Mouse (Mus musculus): ENCODE measurements around the gene Racgap1. TPM values are rescaled to one million over a fixed set of nuclear protein-coding genes. Genes with fewer than 3 reads are reported as not detected.
A peak's percentile ranks its signal among the peaks of the same experiment; 100 is the strongest.

The Racgap1 gene
- polyA plus RNA-seq, 1 experiment from 2014 or later, result 44.9 TPM

DNA sequence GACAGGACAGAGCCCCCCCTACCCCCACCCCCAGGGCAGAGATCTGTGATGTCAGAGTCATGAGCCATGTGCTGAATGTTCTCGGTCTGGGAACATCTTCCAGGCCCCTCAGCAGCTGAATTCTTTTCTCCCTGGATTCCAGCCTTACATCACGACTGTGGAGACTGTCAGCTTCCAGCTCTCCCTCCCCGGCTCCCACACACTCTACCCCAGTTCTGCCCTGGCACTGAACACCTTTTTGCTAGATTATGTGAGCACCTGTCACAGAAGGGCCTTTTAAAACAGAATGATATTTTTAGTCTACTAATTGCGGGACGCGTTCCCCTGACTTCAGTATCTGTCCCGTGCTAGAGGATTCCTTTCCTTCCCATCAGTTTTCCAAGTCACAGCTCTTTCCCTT, 39.9 kb downstream of the Racgap1 start:
- Histone ChIP-seq H3K27ac (0 out of 2 replicates have a peak overlapping the region, but pooled peaks have one; percentile 0), H3K27me3 (ENCODE audit: control insufficient read depth, insufficient read depth, low read length) (no peaks in the 10 kb centered on the region), H3K4me2 (replicated peaks) (no peak overlapping the region), H3K4me1 (replicated peaks; ENCODE audit: control insufficient read depth, insufficient read depth, low read length) (peaks cover 31% of the 10 kb centered on the region), H3K4me3 (replicated peaks; ENCODE audit: low read length) (no peak overlapping the region), H3K9me3 (ENCODE audit: control insufficient read depth, low read length) (no peaks in the 10 kb centered on the region), H3K9ac (peak overlapping the region; percentile 4; the same call in 1 of the 2 replicates), H3K36me3 (replicated peaks; ENCODE audit: control insufficient read depth, insufficient read depth) (no peaks in the 10 kb centered on the region)
- WGBS, result 61% methylated on average over 7 of the region's 7 CpGs
- DNase-seq (ENCODE audit: low spot score) (no peak), ATAC-seq (ENCODE audit: low FRiP score) (no peak)

DNA sequence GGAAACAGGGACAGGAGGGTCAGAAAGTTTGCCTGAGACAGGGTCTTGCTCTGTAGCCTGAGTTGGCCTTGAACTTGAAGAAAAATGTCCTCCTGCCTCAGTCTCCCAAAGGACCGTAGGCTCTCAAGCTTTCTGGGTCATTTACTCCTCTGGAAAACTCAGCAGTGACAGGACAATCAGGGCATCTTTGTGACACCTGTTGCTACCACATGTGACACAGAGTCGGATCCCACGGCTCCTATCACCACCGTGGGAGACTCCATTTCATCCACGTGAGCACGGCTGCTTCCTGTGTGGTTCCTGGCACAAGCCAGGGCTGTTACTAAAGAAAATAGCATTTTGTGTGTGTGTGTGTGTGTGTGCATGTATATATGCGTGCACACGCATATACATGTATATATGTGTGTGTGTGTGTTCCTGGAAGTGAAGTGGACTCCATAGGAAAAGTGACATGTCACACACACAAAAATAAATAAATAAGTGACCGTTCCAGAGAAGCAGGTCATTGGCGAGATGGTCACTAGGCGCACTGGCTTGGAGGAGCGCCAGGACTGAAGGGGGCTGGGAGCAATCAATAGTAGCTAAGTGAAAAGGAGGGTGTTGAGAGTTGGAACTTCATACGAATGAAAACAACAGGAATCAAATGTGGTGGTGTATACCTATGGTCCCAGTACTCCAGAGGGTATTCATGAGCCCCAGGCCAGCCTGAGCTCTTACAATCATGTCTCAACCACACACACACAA, 42.9 kb downstream of the Racgap1 start:
- DNase-seq (ENCODE audit: low spot score), result no peak
- no peak overlapping the region for H3K9ac ChIP-seq
- H3K27ac ChIP-seq, result no peak overlapping the region
- no peak for ATAC-seq (ENCODE audit: low FRiP score)
- H3K4me2 ChIP-seq (replicated peaks), result no peak overlapping the region
- peaks cover 30% of the 10 kb centered on the region for H3K4me1 ChIP-seq (replicated peaks; ENCODE audit: control insufficient read depth, insufficient read depth, low read length)
- no peaks in the 10 kb centered on the region for H3K27me3 ChIP-seq (ENCODE audit: control insufficient read depth, insufficient read depth, low read length)
- WGBS, result 63% methylated on average over 13 of the region's 13 CpGs
- no peaks in the 10 kb centered on the region for H3K36me3 ChIP-seq (replicated peaks; ENCODE audit: control insufficient read depth, insufficient read depth)
- no peaks in the 10 kb centered on the region for H3K9me3 ChIP-seq (ENCODE audit: control insufficient read depth, low read length)
- no peak overlapping the region for H3K4me3 ChIP-seq (replicated peaks; ENCODE audit: low read length)

DNA sequence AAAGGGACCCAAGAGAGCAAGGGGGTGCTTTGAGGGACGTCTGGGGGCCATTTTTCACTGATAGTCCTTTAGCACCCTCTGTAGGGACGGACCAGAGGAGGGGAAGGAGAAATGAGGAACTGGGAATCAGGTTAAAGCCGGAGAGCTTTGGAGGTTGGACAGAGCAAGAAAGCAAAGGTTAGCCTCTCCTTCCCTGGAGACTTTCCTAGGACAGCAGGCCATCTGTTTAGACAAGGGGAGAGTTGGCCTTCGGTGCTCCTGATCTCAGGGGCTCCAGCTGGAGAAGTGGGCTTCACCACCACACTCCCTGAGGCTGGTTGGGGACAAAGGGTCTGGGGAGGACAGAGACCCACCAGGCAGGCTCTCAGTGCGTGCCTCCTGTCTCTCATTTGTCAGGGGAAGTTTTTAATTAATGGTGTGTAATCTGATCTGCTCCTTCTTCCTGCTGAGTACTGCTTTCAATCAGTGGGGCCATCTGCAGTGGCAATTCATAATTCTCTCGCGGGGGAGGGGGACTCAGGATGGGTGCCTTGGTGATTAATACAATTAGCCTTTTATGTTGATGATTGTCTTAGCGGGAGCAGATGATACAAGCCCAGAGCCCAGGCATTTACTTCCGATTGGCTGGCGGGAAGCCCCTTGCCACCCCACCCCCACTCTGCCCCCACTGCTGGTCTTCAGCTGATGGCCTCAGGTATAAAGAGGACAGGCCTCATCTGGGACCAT, 43.9 kb downstream of the Racgap1 start:
- peak; percentile 71; the same call in 1 of the 2 replicates for ATAC-seq (ENCODE audit: low FRiP score)
- no peaks in the 10 kb centered on the region for H3K36me3 ChIP-seq (replicated peaks; ENCODE audit: control insufficient read depth, insufficient read depth)
- no peaks in the 10 kb centered on the region for H3K27me3 ChIP-seq (ENCODE audit: control insufficient read depth, insufficient read depth, low read length)
- H3K27ac ChIP-seq, result no peak overlapping the region
- H3K4me1 ChIP-seq (replicated peaks; ENCODE audit: control insufficient read depth, insufficient read depth, low read length), result peaks cover 30% of the 10 kb centered on the region
- DNase-seq (ENCODE audit: low spot score), result no peak
- WGBS, result 10% methylated on average over 10 of the region's 10 CpGs
- H3K9me3 ChIP-seq (ENCODE audit: control insufficient read depth, low read length), result no peaks in the 10 kb centered on the region
- no peak overlapping the region for H3K4me2 ChIP-seq (replicated peaks)
- no peak overlapping the region for H3K9ac ChIP-seq
- H3K4me3 ChIP-seq (replicated peaks; ENCODE audit: low read length), result no peak overlapping the region

GRCm38 (mm10) chr15:99606515-99606914, 44.9 kb downstream of the Racgap1 start:
- ATAC-seq (ENCODE audit: low FRiP score) (no peak), DNase-seq (ENCODE audit: low spot score) (no peak)
- Histone ChIP-seq H3K27me3 (ENCODE audit: control insufficient read depth, insufficient read depth, low read length) (no peaks in the 10 kb centered on the region), H3K4me1 (replicated peaks; ENCODE audit: control insufficient read depth, insufficient read depth, low read length) (peaks cover 33% of the 10 kb centered on the region), H3K9ac (no peak overlapping the region), H3K4me2 (replicated peaks) (no peak overlapping the region), H3K36me3 (replicated peaks; ENCODE audit: control insufficient read depth, insufficient read depth) (no peaks in the 10 kb centered on the region), H3K27ac (no peak overlapping the region), H3K4me3 (replicated peaks; ENCODE audit: low read length) (no peak overlapping the region), H3K9me3 (ENCODE audit: control insufficient read depth, low read length) (no peaks in the 10 kb centered on the region)
- 25% methylated on average over 5 of the region's 5 CpGs for WGBS

DNA sequence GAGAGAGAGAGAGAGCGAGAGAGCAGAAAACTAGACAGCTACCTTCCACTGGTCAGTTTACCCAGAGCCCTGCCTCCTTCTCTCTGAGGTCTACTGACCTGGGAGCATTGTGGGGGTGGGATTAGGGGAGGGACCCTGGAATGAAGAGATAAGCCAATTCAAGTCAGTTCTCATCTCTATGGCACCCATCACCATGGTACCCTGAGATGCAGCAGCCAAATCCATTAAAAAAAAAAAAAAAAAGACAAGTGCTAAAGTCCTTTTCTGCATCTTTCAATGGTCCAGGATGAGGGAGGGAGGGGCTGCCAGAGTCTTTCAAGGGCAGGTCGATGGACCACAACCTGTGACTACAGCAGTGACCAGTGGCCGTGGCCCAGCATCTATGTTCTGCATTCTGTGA, 45.9 kb downstream of the Racgap1 start:
- H3K4me1 ChIP-seq (replicated peaks; ENCODE audit: control insufficient read depth, insufficient read depth, low read length), result peaks cover 32% of the 10 kb centered on the region
- 49% methylated on average over 3 of the region's 3 CpGs for WGBS

GRCm38 (mm10) chr15:99603216-99603615, 48.2 kb downstream of the Racgap1 start:
- Histone ChIP-seq H3K27ac (0 out of 2 replicates have a peak overlapping the region, but pooled peaks have one; percentile 76), H3K9me3 (ENCODE audit: control insufficient read depth, low read length) (no peaks in the 10 kb centered on the region), H3K4me2 (replicated peaks) (no peak overlapping the region), H3K27me3 (ENCODE audit: control insufficient read depth, insufficient read depth, low read length) (no peaks in the 10 kb centered on the region), H3K4me1 (replicated peaks; ENCODE audit: control insufficient read depth, insufficient read depth, low read length) (peaks cover 26% of the 10 kb centered on the region), H3K36me3 (replicated peaks; ENCODE audit: control insufficient read depth, insufficient read depth) (no peaks in the 10 kb centered on the region), H3K4me3 (replicated peaks; ENCODE audit: low read length) (no peak overlapping the region), H3K9ac (no peak overlapping the region)
- DNase-seq (ENCODE audit: low spot score) (no peak), ATAC-seq (ENCODE audit: low FRiP score) (no peak)
- WGBS, result 87% methylated on average over 7 of the region's 7 CpGs

More for the DNA sequence above, 45.9 kb downstream of the Racgap1 start:
- ATAC-seq (ENCODE audit: low FRiP score) (no peak), DNase-seq (ENCODE audit: low spot score) (no peak)
- Histone ChIP-seq H3K27ac (no peak overlapping the region), H3K9ac (no peak overlapping the region), H3K4me2 (replicated peaks) (no peak overlapping the region), H3K36me3 (replicated peaks; ENCODE audit: control insufficient read depth, insufficient read depth) (no peaks in the 10 kb centered on the region), H3K4me3 (replicated peaks; ENCODE audit: low read length) (no peak overlapping the region), H3K27me3 (ENCODE audit: control insufficient read depth, insufficient read depth, low read length) (no peaks in the 10 kb centered on the region), H3K9me3 (ENCODE audit: control insufficient read depth, low read length) (no peaks in the 10 kb centered on the region)

DNA sequence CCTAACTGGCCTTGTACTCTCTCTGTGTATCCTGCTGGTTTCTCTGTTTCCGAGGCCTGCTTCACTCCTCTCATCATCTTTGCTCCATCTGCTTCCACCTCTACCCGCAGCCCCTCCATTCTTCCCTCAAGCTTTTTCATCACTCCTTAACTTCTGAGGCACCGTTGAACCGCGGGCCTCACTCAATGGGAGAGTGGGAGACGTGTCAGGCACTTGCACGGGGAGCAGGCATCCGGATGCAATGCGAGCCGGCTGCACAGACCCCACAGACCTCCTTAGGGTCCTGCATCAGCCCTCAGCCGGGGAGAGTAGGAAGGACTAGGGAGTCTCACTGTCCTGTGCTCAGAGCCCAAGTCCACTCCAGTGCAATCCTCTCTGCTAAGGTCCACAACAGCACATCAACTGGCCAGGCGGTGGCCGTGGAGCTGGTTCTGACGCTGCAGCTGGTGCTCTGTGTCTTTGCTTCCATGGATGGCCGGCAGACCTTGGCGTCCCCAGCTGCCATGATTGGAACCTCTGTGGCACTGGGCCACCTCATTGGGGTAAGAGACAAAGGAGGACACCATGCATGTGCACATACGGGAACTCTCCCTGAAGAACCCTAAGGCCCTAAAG, 49.1 kb downstream of the Racgap1 start:
- Histone ChIP-seq H3K27me3 (ENCODE audit: control insufficient read depth, insufficient read depth, low read length) (no peaks in the 10 kb centered on the region), H3K9ac (no peak overlapping the region), H3K4me2 (replicated peaks) (no peak overlapping the region; the same call in 1 of the 2 replicates), H3K27ac (peak overlapping the region; percentile 76), H3K36me3 (replicated peaks; ENCODE audit: control insufficient read depth, insufficient read depth) (no peaks in the 10 kb centered on the region), H3K4me1 (replicated peaks; ENCODE audit: control insufficient read depth, insufficient read depth, low read length) (peaks cover 18% of the 10 kb centered on the region), H3K9me3 (ENCODE audit: control insufficient read depth, low read length) (no peaks in the 10 kb centered on the region), H3K4me3 (replicated peaks; ENCODE audit: low read length) (no peak overlapping the region)
- DNase-seq (ENCODE audit: low spot score) (no peak), ATAC-seq (ENCODE audit: low FRiP score) (no peak)
- WGBS, result 57% methylated on average over 17 of the region's 17 CpGs

GRCm38 (mm10) chr15:99601823-99602120, 49.7 kb downstream of the Racgap1 start:
- Histone ChIP-seq H3K36me3 (replicated peaks; ENCODE audit: control insufficient read depth, insufficient read depth) (no peaks in the 10 kb centered on the region), H3K27me3 (ENCODE audit: control insufficient read depth, insufficient read depth, low read length) (no peaks in the 10 kb centered on the region), H3K27ac (peak overlapping the region; percentile 70), H3K4me3 (replicated peaks; ENCODE audit: low read length) (no peak overlapping the region), H3K9ac (peak overlapping the region; percentile 9; the same call in 1 of the 2 replicates), H3K4me2 (replicated peaks) (0 out of 2 replicates have a peak overlapping the region, but pooled peaks have one; percentile 1), H3K9me3 (ENCODE audit: control insufficient read depth, low read length) (no peaks in the 10 kb centered on the region), H3K4me1 (replicated peaks; ENCODE audit: control insufficient read depth, insufficient read depth, low read length) (peaks cover 16% of the 10 kb centered on the region)
- ATAC-seq (ENCODE audit: low FRiP score) (no peak), DNase-seq (ENCODE audit: low spot score) (no peak)
- 6% methylated on average over 5 of the region's 5 CpGs for WGBS
